Mouse (Mus musculus) ovary, adult 10 weeks (tissue): ENCODE measurements around the gene Med23. TPM values are rescaled to one million over a fixed set of nuclear protein-coding genes. Genes with fewer than 3 reads are reported as not detected.

Experiments
- polyA plus RNA-seq: library from polyadenylated mRNA; stranded (reverse); fragments of 350-450 nt; fragmentation: Illumina TruSeq; extraction: RNeasy Lipid Tissue Mini Kit (QIAGEN cat#74804); gene quantifications from one replicate; pipeline ENCODE4 v1.2.3, GENCODE M21; 2014

Med23 gene
- polyA plus RNA-seq = 49.0 TPM

GRCm38 (mm10) chr10:24869760-24870290 is at the start of gene Med23:
Gene Med23 (plus strand): TSS chr10:24869986.

GRCm38 (mm10) chr10:24842676-24843075 is 27.1 kb upstream of the Med23 start, which contains the start of gene Enpp3:
Gene Enpp3 (minus strand): TSS chr10:24842823.

GRCm38 (mm10) chr10:24926962-24927720 is 57.4 kb downstream of the Med23 start, which contains the start of gene Arg1:
Gene Arg1 (minus strand): TSS chr10:24927484.

Other genes with a start within 250 kb of the Med23 start
- 26.1 TPM for gene Enpp1, start 157.8 kb upstream of the Med23 start, polyA plus RNA-seq
- gene Enpp3, start 27.2 kb upstream of the Med23 start, polyA plus RNA-seq = 10.3 TPM
- gene Arg1, start 57.5 kb downstream of the Med23 start, polyA plus RNA-seq = 2.5 TPM